Mouse (Mus musculus): ENCODE data around the gene Chrna1.

The Chrna1 gene

GRCm38 (mm10) chr2:73552926-73553325 lies 27.2 kb downstream of the Chrna1 start:
- no peak for DNase-seq

- DNase-seq, result no peak
Measured at GRCm38 (mm10) chr2:73550725-73551124, 29.4 kb downstream of the Chrna1 start.

GRCm38 (mm10) chr2:73548542-73548941 lies 31.6 kb downstream of the Chrna1 start:
- DNase-seq, result no peak

- no peak for DNase-seq
Measured at GRCm38 (mm10) chr2:73547256-73547655, 32.9 kb downstream of the Chrna1 start.

GRCm38 (mm10) chr2:73545556-73545955 lies 34.6 kb downstream of the Chrna1 start:
- no peak for DNase-seq

GRCm38 (mm10) chr2:73540450-73541162 lies 39.5 kb downstream of the Chrna1 start:
- DNase-seq, result no peak

- DNase-seq, result no peak
Measured at GRCm38 (mm10) chr2:73539697-73540096, 40.4 kb downstream of the Chrna1 start.

- no peak for DNase-seq
Measured at GRCm38 (mm10) chr2:73539141-73539540, 41.0 kb downstream of the Chrna1 start.

- no peak for DNase-seq
Measured at GRCm38 (mm10) chr2:73538590-73538989, 41.5 kb downstream of the Chrna1 start.

GRCm38 (mm10) chr2:73536091-73536783 lies 43.9 kb downstream of the Chrna1 start:
- DNase-seq, result no peak

GRCm38 (mm10) chr2:73534720-73535119 lies 45.4 kb downstream of the Chrna1 start:
- no peak for DNase-seq

- DNase-seq, result no peak
Measured at GRCm38 (mm10) chr2:73530487-73530886, 49.7 kb downstream of the Chrna1 start.

- DNase-seq, result peak; percentile 69
Measured at GRCm38 (mm10) chr2:73529356-73530330, 50.5 kb downstream of the Chrna1 start, which contains the start of gene Wipf1. Gene Wipf1 (minus strand): TSS chr2:73529734.

GRCm38 (mm10) chr2:73528516-73529355 lies 51.4 kb downstream of the Chrna1 start:
- DNase-seq, result no peak

GRCm38 (mm10) chr2:73527956-73528355 lies 52.2 kb downstream of the Chrna1 start:
- DNase-seq, result no peak

GRCm38 (mm10) chr2:73526691-73527090 lies 53.4 kb downstream of the Chrna1 start:
- no peak for DNase-seq

- DNase-seq, result no peak
Measured at GRCm38 (mm10) chr2:73522891-73523290, 57.2 kb downstream of the Chrna1 start.

GRCm38 (mm10) chr2:73522336-73522735 lies 57.8 kb downstream of the Chrna1 start:
- no peak for DNase-seq

- no peak for DNase-seq
Measured at GRCm38 (mm10) chr2:73521737-73522136, 58.4 kb downstream of the Chrna1 start.

GRCm38 (mm10) chr2:73518966-73519365 lies 61.2 kb downstream of the Chrna1 start:
- no peak for DNase-seq

- no peak for DNase-seq
Measured at GRCm38 (mm10) chr2:73518311-73518710, 61.8 kb downstream of the Chrna1 start.

GRCm38 (mm10) chr2:73514178-73514577 lies 66.0 kb downstream of the Chrna1 start:
- DNase-seq, result no peak

All from right cerebral cortex, postnatal 25 days (tissue).